Mouse (Mus musculus): Measurements from ENCODE around the gene Phf10.
"Not testable (repeated sequence)": the region's sequence is repeated elsewhere in the genome, so short reads cannot be mapped to it uniquely, and the experiment has no call there.

DNA sequence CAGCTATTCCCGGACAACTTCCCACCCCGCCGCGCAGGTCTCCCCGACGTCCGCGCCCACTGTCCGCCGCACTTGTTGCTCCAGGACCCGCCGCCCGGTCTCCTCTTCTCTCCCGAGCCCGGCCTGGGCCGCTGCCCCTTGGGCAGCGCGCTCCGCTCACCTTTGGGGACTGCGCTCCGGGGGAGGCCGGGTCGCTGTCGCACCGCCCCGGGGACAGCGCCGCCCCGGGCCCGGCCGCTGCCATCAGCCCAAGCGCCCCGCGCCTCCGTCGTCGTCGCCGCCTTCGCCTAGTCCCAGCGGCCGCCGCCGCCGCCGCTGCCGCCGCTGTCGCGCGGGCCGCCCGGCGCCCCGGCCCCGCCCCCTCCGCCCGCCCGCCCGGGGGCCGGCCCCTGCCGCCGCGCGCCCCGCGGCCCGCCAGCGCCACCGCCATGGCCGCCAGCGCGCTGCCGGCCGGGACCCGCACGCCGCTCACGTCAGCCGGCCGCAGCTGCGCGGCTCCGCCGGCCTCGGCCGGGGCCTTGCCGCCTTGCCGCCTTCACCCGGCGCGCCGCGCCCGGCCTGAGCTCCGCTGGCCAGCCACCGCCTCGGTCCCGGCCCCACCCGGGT is at the start of gene Phf10:
- not testable (repeated sequence) for TF ChIP-seq POLR2A (IDR thresholded peaks at IDR 0.05; ENCODE audit: low read depth, low read length); CTCF (conservative IDR thresholded peaks at IDR 0.05; ENCODE audit: insufficient read depth, insufficient read length, low read depth, low read length)
